Mouse (Mus musculus) myocyte (in vitro differentiated cells): ENCODE measurements around the gene Plxna4.

Experiments used
- CEBPB ChIP-seq: IDR thresholded peaks from 2 replicates; pipeline ENCODE4 v1.6.1; 2011; ENCODE audit warnings: mild to moderate bottlenecking, moderate library complexity; ENCODE audit not compliant: poor library complexity, insufficient read depth, severe bottlenecking
- E2F4 ChIP-seq: IDR thresholded peaks from one replicate; pipeline ENCODE4 v1.6.1; 2011; ENCODE audit warnings: mild to moderate bottlenecking, control low read depth, moderate library complexity; ENCODE audit not compliant: insufficient read depth
- MAX ChIP-seq: IDR thresholded peaks from one replicate; pipeline ENCODE4 v1.6.1; 2011; ENCODE audit warnings: low read depth, mild to moderate bottlenecking, control low read depth
- MYOG ChIP-seq, 3 experiments: IDR thresholded peaks; one replicate each; pipeline ENCODE4 v1.6.1; 2011; ENCODE audit warnings: control low read depth in 2 of 3, low read depth in 2 of 3, mild to moderate bottlenecking in 2 of 3; ENCODE audit not compliant: insufficient read length in 2 of 3, control insufficient read depth in 1 of 3, insufficient read depth in 1 of 3
- POLR2A ChIP-seq: IDR thresholded peaks from one replicate; pipeline ENCODE4 v1.6.1; 2011; ENCODE audit warnings: low read depth, mild to moderate bottlenecking, control low read depth, moderate library complexity; ENCODE audit not compliant: insufficient read length
- POLR2AphosphoS2 ChIP-seq: IDR thresholded peaks from one replicate; pipeline ENCODE4 v1.6.1; 2011; ENCODE audit warnings: low read depth, control low read depth; ENCODE audit not compliant: insufficient read length
- REST ChIP-seq: IDR thresholded peaks from one replicate; pipeline ENCODE4 v1.6.1; 2011; ENCODE audit warnings: mild to moderate bottlenecking, control low read depth, moderate library complexity; ENCODE audit not compliant: insufficient read depth, insufficient read length
- SRF ChIP-seq: IDR thresholded peaks from one replicate; pipeline ENCODE4 v1.6.1; 2011; ENCODE audit warnings: low read depth; ENCODE audit not compliant: control insufficient read depth, insufficient read length
- TCF12 ChIP-seq: IDR thresholded peaks from one replicate; pipeline ENCODE4 v1.6.1; 2011; ENCODE audit warnings: mild to moderate bottlenecking, control low read depth; ENCODE audit not compliant: poor library complexity, insufficient read depth, severe bottlenecking
- TCF3 ChIP-seq: IDR thresholded peaks from one replicate; pipeline ENCODE4 v1.6.1; 2011; ENCODE audit warnings: low read depth, control low read depth; ENCODE audit not compliant: insufficient read length
- USF1 ChIP-seq: IDR thresholded peaks from one replicate; pipeline ENCODE4 v1.6.1; 2011; ENCODE audit warnings: low read depth, mild to moderate bottlenecking, control low read depth, moderate library complexity

DNA sequence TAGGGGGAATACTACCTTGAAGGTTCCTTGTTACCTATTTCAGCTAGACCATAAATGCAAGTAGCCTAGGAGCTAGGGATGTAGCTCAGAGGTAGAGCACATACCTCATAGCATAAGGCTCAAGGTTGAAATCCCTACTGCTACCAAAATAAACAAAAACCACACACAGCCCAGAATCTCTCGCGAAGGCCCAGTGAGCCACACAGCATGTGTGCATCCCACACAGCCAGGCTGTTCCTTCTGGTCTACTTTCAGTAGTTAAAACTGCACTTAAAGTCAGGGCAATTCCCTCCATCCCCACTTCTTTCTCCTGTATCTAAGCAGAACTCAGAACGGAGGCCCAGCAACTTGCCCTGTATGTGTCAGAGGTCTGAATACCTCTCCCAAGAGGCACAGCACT, 116.4 kb downstream of the Plxna4 start:
- TF ChIP-seq USF1, result no peak
- TF ChIP-seq POLR2A, result no peak
- no peak for TF ChIP-seq MAX
- no peak for TF ChIP-seq POLR2AphosphoS2
- TF ChIP-seq TCF12, result no peak
- TF ChIP-seq TCF3, result no peak
- no peak for TF ChIP-seq E2F4
- TF ChIP-seq MYOG (IDR thresholded peaks at IDR 0.05; ENCODE audit: control insufficient read depth in 1 of 3, insufficient read depth in 1 of 3, insufficient read length in 2 of 3, low read depth in 2 of 3), result no peak
- TF ChIP-seq REST, result no peak
- no peak for TF ChIP-seq SRF
- TF ChIP-seq CEBPB, result no peak
